Mouse (Mus musculus): Measurements from ENCODE around the gene Prkra. TPM values are rescaled to one million over a fixed set of nuclear protein-coding genes. Genes with fewer than 3 reads are reported as not detected.

The Prkra gene
- 10 to 100 TPM; 41.3 to 43.8 TPM for total RNA-seq (2021)
- long read RNA-seq, experiment 1, transcript Prkra-201 (8 exons, 1,614 nt): major isoform, 24 of 30 reads
- long read RNA-seq, experiment 1, partial matches to known transcripts: 1 of 30 reads
- long read RNA-seq, experiment 1, other reads (novel, unspliced or antisense): 5 of 30 reads
- long read RNA-seq, experiment 2, transcript Prkra-201 (8 exons, 1,614 nt): major isoform, 48 of 55 reads
- long read RNA-seq, experiment 2, partial matches to known transcripts: 3 of 55 reads
- long read RNA-seq, experiment 2, other reads (novel, unspliced or antisense): 4 of 55 reads

DNA sequence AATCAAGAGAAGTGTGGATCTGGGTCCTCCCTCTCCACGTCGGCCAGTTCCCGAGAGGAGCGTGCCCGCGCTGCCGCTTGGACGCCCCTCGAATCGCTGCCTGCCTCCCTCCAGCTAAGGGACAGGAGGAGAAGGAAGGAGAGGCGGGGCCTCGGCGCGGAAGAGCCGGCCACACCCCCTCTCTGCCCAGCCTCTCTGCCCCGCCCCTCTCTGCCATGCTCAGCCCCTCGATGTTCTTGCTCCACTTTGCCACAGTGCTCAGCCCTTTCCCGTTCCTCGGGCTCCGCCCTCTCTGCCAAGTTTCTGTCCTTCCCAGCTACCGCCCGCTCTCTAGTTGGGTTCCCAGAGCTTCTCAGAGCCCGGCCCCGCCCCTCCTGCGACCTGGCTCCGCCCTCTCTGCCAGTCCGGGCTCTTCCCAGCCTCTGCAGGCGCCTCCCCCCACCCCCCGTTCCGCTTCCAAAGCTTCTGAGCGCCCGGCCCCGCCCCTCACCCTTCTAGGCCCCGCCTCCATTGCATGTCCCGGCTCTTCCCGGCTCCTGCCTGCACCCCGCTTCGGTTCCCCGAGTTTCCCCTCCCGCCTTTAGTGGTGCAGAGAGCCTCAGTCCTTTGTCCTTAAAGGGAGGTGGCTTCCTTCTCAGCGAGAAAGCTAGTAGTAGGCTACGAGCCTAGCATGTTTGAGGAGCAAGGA lies at the start of gene Prkra, which contains the start of gene Pjvk:
Gene Prkra (minus strand): TSS at position 133 of the 688 bp plus-strand sequence.
Gene Pjvk (plus strand): TSS at position 594 of the 688 bp plus-strand sequence.
- peak; percentile 95 for DNase-seq (ENCODE audit: low spot score in 2 of 2)

DNA sequence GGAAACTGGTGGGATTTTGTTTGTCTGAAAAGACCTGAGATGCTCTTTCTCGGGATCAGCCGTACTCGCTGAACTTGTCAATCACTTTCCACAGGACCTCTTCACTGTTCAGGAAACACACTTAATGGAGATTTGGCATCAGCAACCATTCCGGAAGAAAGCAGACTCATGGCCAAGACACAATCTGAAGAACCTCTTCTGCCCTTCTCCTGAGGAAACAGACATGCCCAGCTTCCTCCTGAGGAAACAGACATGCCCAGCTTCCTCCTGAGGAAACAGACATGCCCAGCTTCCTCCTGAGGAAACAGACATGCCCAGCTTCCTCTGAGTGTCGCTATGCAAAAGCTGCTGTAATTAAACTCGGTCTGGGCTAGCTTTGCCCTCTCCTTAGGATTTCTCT lies 47.5 kb upstream of the Prkra start:
- no peak for DNase-seq (ENCODE audit: low spot score in 2 of 2)

DNA sequence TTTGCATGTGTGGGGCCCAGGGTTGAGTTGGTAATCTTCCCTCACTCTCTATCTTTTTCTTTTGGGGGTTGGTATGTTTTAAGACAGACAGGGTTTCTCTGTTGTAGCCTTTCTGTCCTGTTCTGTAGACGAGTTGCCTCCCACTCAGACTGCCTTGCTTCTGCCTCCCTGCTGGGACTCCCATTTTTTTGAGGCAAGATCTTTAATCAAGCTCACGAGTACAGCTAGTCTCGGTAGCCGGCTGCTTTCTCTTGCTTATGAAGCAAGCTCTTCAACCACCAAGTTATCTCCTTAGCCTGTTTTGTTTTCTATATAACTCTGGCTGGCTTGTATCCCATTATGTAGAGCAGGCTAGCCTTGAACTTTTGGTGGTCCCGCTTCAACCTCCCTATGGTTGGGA lies 46.0 kb upstream of the Prkra start:
- no peak for DNase-seq (ENCODE audit: low spot score in 2 of 2)

DNA sequence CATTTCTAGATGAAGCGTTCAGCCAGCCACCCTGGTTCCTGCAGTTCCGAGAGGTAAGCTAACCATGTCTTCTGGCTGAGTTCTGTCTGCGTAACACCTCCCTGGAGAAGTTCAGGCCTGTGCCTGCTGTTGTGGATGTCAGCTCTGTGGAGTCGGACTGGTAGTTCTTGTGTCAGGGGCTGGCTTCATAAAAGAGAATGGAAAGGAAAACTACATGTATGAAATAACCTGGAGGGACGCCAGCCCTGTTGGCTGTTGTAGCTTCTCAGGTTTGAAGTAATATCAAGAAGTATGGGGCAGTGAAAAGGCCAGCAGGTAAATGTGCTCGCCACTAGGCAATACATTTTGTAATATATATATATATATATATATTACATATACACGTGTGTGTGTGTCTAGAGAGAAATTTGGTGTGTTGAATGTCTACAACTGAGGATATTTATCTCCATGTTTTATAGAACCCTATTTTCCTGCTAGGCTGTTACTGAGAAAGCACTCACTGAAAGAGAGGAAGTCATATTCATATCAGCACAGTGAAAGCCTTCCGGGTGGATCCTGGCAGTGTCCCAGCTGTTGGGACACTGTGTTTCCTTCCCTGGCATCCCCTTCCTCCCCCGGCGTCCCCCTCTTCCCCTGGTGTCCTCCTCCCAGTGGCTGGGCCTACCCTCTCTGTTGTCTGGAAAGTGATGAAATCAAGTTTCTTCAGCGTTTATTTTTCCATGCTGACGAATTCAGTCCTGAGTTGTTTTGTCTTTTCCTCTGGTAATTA lies 42.8 kb upstream of the Prkra start:
- DNase-seq (ENCODE audit: low spot score in 2 of 2): no peak

DNA sequence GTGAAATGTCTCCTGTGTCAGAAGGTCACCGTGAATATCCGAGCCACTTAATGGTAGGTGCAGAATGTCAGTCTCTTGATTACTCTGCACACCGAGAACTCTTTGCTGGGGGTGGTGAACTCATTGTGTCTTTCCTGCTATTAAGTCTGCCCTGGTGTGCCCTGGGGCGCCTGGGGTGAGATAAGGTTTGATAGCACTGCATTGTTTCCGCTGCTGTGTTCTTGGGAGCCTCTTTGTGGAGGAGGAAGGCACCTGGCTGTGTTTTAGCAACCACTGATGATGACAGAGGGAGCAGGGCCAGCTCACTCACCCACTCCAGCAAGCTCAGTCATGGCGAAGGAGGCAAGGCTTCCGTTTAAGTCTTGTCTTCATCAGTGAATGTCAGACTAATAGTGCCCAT lies 40.3 kb upstream of the Prkra start:
- no peak for DNase-seq (ENCODE audit: low spot score in 2 of 2)

DNA sequence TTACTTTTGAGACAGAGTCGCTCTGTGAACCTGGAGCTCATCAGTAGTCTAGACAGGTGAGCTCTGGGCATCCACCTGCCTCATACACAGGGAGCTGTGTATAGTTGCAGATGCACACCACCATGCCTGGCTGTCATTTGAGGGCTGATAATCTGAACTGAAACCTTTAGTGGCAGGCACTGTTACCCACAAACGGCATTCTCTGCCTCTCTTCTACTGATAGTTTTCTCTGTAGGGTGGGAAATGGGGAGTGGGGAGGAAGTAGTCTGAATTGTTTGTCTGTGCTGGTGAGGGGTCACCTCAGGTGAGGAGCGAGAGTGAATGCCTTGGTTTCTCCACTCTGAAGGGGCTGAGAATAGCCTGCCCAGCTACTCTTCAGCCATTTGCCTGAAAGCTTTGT lies 39.8 kb upstream of the Prkra start:
- no peak for DNase-seq (ENCODE audit: low spot score in 2 of 2)

DNA sequence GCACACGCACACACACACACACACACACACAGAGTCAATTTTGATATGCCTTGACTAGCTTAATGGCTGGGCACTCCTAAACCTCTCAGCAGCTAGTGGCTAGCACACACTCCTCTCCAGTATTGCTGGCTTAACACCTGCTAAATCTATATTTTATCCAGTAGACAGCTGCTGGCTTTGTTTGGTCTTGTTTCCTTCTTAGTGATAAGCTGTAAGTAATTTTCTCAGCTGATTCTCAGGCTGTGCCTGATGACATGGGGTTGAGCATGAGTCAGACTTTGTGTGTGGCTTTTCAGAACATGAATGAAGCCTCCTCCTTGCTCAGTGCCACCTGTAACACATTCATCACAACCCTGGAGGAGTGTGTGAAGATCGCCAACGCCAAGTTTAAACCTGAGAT lies 39.2 kb upstream of the Prkra start:
- DNase-seq (ENCODE audit: low spot score in 2 of 2): no peak

DNA sequence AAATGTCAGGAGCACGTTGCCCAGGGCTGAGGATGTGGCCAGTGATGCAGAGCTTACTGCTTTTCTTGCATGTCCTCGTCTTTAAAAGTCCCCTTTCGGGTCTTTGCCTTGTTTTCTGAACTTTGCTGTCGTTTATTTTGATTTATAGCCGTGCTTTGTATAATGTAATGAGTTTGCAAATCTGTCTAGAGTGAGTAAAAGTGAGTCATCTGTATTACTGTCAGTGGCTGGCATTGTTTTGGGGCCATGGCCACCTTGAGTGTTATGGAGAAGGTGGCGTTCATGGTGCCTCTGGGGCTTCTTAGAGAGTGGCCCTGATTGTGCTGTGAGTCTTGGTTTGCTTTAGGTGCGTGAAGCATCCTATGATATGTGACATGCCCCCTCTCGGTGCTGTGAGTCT lies 34.5 kb upstream of the Prkra start:
- no peak for DNase-seq (ENCODE audit: low spot score in 2 of 2)

DNA sequence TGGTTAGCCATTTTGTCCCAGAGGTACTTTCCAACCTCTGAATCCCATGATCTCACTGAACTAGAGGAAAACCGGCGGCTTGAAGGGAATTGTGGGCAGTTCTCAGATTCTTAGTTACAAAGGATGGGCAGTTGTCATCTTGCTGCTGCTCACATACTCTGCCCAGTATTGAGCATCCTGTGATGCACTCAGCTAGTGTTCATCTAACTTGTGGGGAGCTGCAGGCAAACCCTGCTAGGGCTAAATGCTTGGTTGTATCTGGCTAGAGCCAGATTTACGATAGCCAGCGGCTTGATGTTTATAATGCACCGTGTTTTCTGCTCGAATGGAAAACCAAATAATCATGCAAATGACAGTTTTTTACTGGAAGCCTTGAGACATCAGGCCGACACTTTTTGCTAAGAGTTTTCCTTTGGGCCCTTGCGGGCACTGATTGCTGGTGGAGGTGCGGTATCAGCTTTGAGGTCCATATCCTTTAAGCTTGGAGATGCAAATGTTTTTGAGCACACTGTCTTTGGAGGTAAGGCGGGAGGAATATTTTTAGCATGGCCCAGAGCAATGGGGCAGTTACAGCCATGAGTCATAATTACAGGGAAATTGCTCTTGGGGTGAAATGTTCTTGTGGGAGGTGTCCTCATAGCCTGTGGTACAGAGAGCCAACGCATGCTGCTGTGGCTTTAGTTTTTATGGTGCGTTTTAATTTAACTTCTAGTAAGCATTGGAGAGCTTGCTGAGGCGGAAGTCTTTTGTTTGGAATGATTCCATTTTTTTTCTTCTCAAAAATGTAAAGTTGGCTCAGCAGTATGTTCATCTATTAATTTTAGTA lies 28.8 kb upstream of the Prkra start:
- DNase-seq (ENCODE audit: low spot score in 2 of 2): no peak

DNA sequence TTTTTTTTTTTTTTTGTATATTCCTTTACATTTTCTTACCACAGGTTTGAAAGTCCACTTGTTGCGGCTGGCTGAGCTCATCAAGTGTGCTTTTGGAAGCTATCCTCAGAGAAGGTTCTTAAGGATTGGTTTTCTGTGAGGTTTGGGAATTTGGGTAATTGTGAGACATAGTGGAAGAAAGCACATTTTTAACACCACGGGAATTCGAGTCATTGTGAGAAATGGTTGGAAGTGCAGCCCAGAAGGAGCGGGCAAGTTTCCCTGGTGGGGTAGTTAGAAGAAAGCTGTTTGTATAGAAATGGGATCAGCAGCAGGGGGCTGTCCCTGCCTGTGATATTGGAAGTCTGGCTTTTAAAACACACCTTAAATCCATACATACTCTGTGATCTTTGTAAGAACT lies 28.1 kb upstream of the Prkra start:
- no peak for DNase-seq (ENCODE audit: low spot score in 2 of 2)

DNA sequence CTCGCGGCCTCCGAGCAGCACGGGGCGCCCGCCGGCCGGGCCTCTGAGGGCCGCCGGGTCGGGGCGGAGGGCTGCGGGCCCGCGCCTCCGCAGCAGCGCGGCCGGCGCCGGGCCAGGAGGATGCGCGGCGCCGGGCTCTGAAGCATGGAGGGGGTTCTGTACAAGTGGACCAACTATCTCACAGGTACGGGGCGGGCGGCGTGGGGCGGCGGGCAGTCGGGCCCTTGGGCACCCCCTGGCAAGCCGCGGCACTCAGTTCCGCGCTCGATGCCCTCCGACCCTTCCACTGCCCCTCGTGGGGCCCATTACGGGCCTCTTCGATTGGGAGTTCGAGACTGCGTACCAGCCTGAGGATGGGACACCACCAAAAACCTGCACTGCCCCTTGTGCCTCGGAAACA lies 27.6 kb upstream of the Prkra start:
- no peak for DNase-seq (ENCODE audit: low spot score in 2 of 2)

DNA sequence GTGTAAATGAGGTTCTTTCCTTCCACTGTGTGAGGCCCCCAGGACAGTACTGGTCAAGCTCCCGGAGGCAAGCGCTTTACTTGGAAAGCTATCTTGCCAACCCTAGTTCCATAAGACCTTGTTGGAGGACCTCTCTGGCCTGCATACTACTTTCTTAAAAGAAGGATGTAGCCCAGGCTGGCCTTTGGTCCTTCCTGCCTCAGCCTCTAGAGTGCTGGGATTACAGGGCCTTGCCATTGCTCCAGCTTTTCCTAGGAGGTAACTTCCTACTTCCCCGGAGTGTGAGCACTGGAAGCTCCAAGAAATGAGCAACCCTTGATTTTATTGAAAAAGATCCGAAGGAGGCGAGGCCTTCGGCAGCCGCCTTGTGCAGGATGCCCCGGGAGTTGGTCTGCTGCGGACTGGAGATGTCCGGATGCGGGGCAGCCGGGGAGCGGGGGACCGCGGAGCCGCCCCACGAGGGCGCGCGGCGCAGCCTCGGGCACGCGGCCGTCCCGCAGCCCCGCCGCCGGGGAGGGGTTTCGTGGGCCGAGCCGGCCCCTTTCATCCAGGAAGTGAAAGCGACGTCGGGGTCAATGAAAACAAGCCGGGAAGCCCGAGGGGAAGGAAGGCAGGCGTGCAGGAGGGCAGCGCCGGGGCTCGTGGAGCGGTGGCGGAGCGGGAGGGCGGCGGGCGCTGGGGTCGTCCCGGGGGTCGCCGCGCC lies 27.1 kb upstream of the Prkra start, which contains the start of gene Plekha3:
Gene Plekha3 (plus strand): TSS at position 557 of the 703 bp plus-strand sequence.
- DNase-seq (ENCODE audit: low spot score in 2 of 2): peak; percentile 55 to 79

DNA sequence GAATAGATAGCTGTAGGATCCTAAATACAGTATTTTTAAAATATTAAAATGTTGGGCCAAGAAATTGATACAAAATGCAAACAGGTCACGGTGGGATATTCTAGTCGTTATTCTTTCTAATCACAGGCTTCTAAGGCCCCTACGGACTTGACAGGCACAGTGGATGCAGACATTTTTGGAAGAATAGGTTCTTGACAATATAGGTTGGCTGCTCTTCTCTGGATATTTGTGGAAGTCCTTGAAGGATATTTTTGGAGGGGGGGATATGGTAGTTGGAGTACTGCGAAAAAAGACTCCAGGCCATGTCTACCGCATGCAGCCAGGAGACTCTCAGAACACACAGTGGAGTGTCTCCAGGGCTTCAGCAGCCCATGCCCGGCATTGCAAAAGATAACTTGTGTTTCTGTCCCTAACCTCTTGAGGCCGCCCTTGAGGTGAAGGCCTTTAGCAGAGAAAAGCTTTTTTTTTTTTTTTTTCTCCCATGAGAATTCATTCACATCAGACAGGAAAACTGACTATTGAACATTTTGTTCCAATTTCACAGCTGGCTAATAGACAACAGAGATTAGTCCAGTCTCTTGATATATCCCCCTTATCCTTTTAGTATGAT lies 25.8 kb upstream of the Prkra start:
- no peak for DNase-seq (ENCODE audit: low spot score in 2 of 2)

DNA sequence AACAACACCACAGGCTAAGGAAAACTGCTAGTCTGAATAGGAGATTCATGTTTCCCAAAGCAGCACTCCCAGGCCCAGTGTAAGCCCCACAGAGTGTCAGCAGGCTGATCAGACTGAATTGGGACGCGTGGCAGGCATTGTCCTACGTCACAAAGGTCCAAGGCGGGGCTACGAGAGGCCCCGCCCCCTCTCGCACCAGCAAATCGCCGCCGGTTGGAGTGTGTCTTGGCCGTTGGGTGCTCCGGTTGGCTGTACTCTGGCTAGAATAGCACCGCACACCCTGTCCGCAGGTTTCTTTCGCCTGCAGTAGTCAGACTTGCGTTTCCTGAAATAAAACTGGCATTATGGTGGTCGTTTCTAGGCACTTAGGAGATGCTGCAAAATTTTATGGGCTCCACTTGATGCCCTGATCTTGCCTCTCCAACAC lies 25.2 kb upstream of the Prkra start, which contains the start of gene Fkbp7:
Gene Fkbp7 (minus strand): TSS at position 151 of the 427 bp plus-strand sequence.
- peak; percentile 74 to 83 for DNase-seq (ENCODE audit: low spot score in 2 of 2)

DNA sequence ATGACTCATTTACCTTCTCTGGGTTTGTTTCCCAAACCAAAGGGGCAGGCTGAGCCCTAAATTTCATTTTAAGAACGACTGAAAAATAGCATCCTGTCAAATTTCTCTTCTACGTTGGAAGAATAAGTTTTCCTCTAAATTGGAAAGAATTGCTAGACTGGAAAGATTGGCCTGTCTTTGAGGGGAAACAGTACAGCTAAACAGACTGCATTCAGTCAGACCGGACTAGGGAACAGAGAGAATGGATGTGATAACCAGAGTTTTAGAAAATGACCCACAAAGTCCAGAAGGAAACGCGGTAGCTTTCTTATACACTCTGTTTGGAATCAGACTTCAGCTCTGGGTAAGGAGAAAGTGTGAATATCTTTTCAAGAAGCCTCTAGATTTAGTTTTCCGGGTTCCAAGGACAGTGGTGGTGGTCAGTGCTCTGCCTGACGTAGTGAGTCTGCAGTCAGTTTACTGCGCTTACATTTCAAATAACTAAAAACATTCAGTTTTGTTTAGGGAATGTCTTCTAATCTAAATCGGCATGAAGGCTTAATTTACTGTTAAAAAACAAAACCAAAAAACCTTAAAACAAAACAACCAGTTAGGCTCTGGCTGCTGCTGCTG lies 24.4 kb upstream of the Prkra start:
- DNase-seq (ENCODE audit: low spot score in 2 of 2): no peak

DNA sequence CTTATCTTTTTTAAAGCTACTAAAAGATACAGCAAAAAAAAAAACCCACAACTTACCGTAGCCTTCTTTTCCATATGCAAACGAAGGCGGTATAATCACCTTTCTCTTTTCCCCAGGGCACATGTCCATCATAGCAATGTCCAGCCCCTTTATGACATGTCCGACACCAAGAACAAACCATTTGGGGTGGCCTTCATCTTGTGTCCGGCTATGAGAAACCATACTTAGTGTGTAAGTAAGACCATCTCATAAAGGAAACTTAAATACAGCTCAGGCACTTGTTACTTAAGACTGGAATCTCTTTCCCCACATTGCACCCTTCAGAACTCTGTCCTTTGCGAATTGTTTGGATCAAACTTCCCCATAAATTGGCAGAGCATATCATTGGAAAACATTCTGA lies 23.8 kb upstream of the Prkra start:
- DNase-seq (ENCODE audit: low spot score in 2 of 2): no peak

DNA sequence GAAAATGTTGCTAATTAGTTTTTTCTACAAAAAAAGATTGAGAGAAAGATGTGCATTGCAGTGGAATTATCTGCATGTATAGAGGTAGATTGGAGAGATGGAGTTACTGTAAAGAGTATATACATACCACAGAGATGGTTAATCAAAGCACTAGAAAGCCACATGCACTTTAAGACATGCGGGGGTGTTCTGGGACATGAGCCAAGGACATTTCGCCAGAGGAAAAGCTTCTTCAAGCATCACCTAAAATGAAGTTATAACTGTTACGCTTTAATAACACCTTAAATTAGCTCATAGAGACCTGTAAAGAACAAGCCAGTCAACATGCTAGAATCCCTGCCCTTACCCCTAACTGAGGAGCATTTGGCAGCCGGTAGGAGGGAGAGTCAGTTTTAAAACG lies 19.4 kb upstream of the Prkra start:
- DNase-seq (ENCODE audit: low spot score in 2 of 2): no peak

DNA sequence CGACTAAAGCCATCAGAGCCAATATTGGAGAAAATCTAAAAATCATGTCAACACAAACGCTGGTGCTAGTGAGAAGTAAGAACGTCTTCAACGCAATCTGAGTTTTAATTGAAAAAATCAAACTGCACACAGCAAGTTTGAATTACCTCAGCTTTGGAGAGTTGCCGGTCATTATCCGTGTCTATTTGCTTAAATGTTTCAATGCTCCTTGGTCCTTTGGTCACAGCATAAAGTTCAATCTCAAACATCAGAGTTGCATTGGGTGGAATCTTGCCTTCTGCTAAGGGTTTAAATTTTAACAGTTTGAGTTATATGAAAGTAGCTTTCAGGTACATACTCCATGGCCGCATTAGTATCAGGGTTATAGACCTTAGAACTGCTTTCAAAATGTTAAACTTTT lies 17.7 kb upstream of the Prkra start:
- no peak for DNase-seq (ENCODE audit: low spot score in 2 of 2)

DNA sequence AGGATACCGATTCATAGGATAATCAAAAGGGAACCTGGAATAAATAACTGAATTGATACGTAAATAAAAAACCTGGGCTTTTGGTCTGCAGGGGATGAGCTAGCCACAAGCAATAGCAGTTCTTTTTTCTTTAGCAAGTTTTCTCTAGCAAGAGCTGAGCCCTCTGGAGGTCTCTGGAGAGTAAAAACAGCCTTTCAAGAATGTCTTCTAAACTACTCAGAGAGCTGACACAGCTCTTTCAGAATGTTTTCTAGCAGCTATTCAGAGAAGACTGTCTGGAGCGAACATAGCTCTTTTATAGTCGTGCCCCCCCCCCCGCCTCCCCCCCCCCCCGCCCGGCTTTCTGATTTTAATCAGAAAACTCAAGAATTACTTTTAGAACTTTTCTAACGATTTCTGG lies 11.6 kb upstream of the Prkra start:
- DNase-seq (ENCODE audit: low spot score in 2 of 2): no peak

DNA sequence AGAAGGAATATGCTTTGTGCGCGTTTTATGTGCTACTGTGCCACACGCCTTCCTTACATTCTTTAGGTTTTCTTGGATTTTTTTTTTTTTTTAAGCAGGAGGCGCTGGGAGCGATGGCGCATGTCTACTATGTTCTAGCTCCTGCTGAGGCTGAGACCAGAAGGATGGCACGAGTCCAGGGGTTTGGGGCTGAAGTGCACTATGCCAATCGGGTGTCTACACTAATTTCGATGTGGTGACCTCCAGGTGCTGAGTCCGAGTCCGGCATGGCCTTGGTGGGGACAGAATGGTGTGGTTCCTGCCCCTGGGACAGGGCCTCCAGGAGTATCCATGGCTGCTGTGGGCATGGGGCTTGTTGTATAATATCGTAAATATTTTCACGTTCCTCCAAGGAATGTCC lies 10.7 kb upstream of the Prkra start:
- no peak for DNase-seq (ENCODE audit: low spot score in 2 of 2)
